Mouse (Mus musculus): ENCODE data around the gene Scml4.

GRCm38 (mm10) chr10:42973537-42973936, 113.4 kb downstream of the Scml4 start:
- TF ChIP-seq CTCF (IDR thresholded peaks at IDR 0.05 in 2 of 3, conservative IDR thresholded peaks at IDR 0.05 in 1 of 3; ENCODE audit: control insufficient read depth in 1 of 3, insufficient read depth in 1 of 3, low read depth in 2 of 3, low read length in 3 of 3, poor library complexity in 1 of 3, severe bottlenecking in 1 of 3) = no peak
- no peak for TF ChIP-seq GATA1 (IDR thresholded peaks at IDR 0.05; ENCODE audit: low read depth, low read length)
- no peak for TF ChIP-seq ZC3H11A (IDR thresholded peaks at IDR 0.05; ENCODE audit: low read depth, low read length)

All from MEL (cell line).